Mouse (Mus musculus): ENCODE measurements around the gene Slc12a1.
"Not testable (repeated sequence)": the region's sequence is repeated elsewhere in the genome, so short reads cannot be mapped to it uniquely, and the experiment has no call there.

The Slc12a1 gene

GRCm38 (mm10) chr2:125152388-125152787, at the start of gene Slc12a1:
Gene Slc12a1 (plus strand): TSS chr2:125152505.
- no peak for DNase-seq (ENCODE audit: extremely low read depth, insufficient read length, low spot score)

- DNase-seq (ENCODE audit: extremely low read depth, insufficient read length, low spot score), result not testable (repeated sequence)
These were observed 47.8 kb upstream of the Slc12a1 start for GRCm38 (mm10) chr2:125104491-125104890.

- DNase-seq (ENCODE audit: extremely low read depth, insufficient read length, low spot score), result not testable (repeated sequence)
These were observed 45.8 kb upstream of the Slc12a1 start for GRCm38 (mm10) chr2:125106536-125106935.

GRCm38 (mm10) chr2:125119381-125120110, 32.8 kb upstream of the Slc12a1 start:
- no peak for DNase-seq (ENCODE audit: extremely low read depth, insufficient read length, low spot score)

GRCm38 (mm10) chr2:125122288-125122623, 30.0 kb upstream of the Slc12a1 start:
- no peak for DNase-seq (ENCODE audit: extremely low read depth, insufficient read length, low spot score)

- peak; percentile 68 for DNase-seq (ENCODE audit: extremely low read depth, insufficient read length, low spot score)
These were observed 29.5 kb upstream of the Slc12a1 start for GRCm38 (mm10) chr2:125122624-125123476.

GRCm38 (mm10) chr2:125123477-125123852, 28.8 kb upstream of the Slc12a1 start, which contains the start of gene Myef2:
Gene Myef2 (minus strand): TSS chr2:125123661.
- DNase-seq (ENCODE audit: extremely low read depth, insufficient read length, low spot score), result peak; percentile 85

GRCm38 (mm10) chr2:125125824-125126223, 26.5 kb upstream of the Slc12a1 start:
- DNase-seq (ENCODE audit: extremely low read depth, insufficient read length, low spot score), result no peak

- DNase-seq (ENCODE audit: extremely low read depth, insufficient read length, low spot score), result no peak
These were observed 25.5 kb upstream of the Slc12a1 start for GRCm38 (mm10) chr2:125126792-125127191.

- no peak for DNase-seq (ENCODE audit: extremely low read depth, insufficient read length, low spot score)
These were observed 18.2 kb upstream of the Slc12a1 start for GRCm38 (mm10) chr2:125134113-125134512.

- DNase-seq (ENCODE audit: extremely low read depth, insufficient read length, low spot score), result peak; percentile 20
These were observed 16.1 kb upstream of the Slc12a1 start, which contains the start of gene Ctxn2 for GRCm38 (mm10) chr2:125135903-125136811. Gene Ctxn2 (plus strand): TSS chr2:125136692.

GRCm38 (mm10) chr2:125136846-125137245, 15.5 kb upstream of the Slc12a1 start:
- DNase-seq (ENCODE audit: extremely low read depth, insufficient read length, low spot score), result no peak

- DNase-seq (ENCODE audit: extremely low read depth, insufficient read length, low spot score), result no peak
These were observed 10.0 kb upstream of the Slc12a1 start for GRCm38 (mm10) chr2:125142336-125142735.

- no peak for DNase-seq (ENCODE audit: extremely low read depth, insufficient read length, low spot score)
These were observed 2.0 kb downstream of the Slc12a1 start for GRCm38 (mm10) chr2:125154294-125154693.

- DNase-seq (ENCODE audit: extremely low read depth, insufficient read length, low spot score), result no peak
These were observed 3.2 kb downstream of the Slc12a1 start for GRCm38 (mm10) chr2:125155504-125155903.

- DNase-seq (ENCODE audit: extremely low read depth, insufficient read length, low spot score), result no peak
These were observed 9.7 kb downstream of the Slc12a1 start for GRCm38 (mm10) chr2:125162012-125162470.

- DNase-seq (ENCODE audit: extremely low read depth, insufficient read length, low spot score), result no peak
These were observed 26.0 kb downstream of the Slc12a1 start for GRCm38 (mm10) chr2:125178225-125178798.

GRCm38 (mm10) chr2:125187904-125188303, 35.6 kb downstream of the Slc12a1 start:
- DNase-seq (ENCODE audit: extremely low read depth, insufficient read length, low spot score), result no peak

GRCm38 (mm10) chr2:125189197-125189596, 36.9 kb downstream of the Slc12a1 start:
- peak; percentile 19 for DNase-seq (ENCODE audit: extremely low read depth, insufficient read length, low spot score)

- DNase-seq (ENCODE audit: extremely low read depth, insufficient read length, low spot score), result no peak
These were observed 40.6 kb downstream of the Slc12a1 start for GRCm38 (mm10) chr2:125192905-125193304.
